Mouse (Mus musculus) urinary bladder, postnatal 10 days (tissue): ENCODE measurements around the gene Hsp90b1.
"Not testable (repeated sequence)": the region's sequence is repeated elsewhere in the genome, so short reads cannot be mapped to it uniquely, and the experiment has no call there.

ENCODE experiments used
- DNase-seq: peaks from one replicate; pipeline ENCODE4 v3.0.0; 2022; ENCODE audit warnings: low spot score

Hsp90b1 gene

DNA sequence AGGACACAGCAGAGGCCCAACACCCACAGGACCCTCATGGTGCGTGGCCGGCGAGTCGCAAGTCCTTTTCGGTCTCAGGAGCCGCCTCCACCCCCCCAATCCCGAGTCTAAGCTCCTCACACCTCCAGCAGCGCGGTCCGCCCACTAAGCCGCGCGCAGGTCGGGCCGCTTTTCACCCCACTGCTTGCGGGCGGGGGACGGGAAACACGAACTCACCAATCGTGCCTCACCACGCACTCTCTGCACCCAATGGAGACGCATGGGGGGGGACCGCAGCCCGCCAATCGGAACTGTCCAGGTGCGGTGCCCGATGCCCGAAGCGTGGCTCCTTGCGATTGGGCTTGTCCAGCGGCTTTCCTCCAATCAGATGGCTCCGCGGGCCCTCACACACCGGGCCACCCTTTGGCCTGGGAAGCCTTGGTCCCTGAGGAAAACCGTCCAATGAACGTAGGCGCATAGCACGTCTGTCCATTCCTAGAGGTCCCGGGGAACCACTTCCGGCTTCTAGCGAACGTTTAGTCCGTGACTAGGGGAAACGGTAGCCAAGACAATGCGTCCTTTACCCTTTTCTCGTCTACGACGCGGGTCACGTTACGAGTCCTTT, at the start of gene Hsp90b1, which contains the start of gene Ttc41:
Hsp90b1 (minus strand) TSS at position 192 of the 604 bp plus-strand sequence.
Ttc41 (plus strand) TSS at position 494 of the 604 bp plus-strand sequence.
- DNase-seq: peak; percentile 93

DNA sequence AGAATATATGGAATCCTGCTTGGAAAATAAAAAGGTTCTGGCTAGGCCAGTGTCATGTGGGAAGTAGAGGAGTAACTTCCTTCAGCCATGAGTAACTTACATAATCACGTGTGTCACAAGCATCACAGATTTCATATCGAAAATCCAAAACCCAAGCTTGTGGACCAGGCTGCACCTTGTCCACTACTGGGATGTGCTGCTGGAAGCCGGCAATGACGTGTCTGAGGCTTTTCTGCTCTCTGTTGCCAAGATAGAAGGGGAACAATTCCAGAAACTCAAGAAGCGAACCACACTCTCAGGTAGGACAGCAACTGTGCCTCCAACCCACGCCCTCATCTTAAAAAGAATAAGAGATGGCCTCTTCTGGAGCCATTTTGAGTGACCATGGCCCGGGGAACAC, 39.0 kb upstream of the Hsp90b1 start:
- no peak for DNase-seq

DNA sequence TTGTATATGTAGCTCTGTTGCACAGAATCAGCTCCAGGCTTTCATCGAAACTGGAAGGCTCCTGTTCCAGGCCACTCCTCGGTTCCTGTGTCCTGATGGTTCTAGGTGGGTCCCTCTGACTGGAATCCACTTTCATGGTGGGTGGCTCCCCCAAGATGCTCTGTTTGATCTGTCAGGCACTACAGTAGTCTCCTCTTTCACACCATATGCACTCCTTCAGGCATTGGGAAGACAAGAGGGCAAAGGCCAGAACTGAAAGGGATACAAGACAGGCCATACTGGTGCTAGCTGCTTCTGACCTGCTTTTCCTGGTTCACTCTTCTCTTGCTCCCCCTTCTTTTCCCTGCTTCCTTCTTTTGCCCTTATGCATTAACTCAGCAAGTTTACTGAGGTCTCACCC, 37.6 kb upstream of the Hsp90b1 start:
- no peak for DNase-seq

DNA sequence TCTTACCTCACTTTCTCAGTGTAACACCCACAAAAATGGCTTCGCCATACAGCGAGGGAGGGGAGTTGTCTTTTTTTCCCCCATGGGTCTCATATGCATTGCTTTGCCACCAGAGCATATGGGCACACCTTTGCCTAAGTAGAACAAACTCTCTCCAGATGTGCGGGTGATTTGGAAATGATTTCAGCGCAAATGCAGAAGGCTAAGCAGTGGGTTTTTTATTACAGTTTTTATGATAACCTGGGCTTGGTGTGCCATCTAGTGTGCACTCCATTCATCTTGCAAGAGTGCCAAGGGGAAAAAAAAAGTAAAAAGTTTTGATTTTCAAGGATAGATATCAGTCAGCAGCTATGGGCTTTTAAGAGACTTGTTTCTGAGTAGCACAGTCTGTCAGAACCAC, 29.7 kb upstream of the Hsp90b1 start:
- no peak for DNase-seq

DNA sequence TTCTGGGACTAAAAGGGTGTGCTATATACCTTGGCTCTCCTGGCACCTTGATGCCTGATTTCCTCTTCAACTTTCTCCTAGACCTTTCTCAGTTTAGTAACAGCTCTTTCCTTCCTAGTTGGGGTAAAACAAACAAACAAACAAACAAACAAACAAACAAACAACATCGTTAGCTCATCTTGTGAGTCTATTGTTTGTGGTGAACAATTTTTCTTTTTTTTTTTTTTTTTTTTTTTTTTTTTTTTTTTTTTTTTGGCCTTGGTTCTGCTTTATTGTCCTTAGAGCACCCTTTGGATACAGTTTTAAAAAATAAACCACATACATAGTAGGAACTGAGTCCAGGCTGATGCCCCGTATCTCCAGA, 26.2 kb upstream of the Hsp90b1 start:
- no peak for DNase-seq

DNA sequence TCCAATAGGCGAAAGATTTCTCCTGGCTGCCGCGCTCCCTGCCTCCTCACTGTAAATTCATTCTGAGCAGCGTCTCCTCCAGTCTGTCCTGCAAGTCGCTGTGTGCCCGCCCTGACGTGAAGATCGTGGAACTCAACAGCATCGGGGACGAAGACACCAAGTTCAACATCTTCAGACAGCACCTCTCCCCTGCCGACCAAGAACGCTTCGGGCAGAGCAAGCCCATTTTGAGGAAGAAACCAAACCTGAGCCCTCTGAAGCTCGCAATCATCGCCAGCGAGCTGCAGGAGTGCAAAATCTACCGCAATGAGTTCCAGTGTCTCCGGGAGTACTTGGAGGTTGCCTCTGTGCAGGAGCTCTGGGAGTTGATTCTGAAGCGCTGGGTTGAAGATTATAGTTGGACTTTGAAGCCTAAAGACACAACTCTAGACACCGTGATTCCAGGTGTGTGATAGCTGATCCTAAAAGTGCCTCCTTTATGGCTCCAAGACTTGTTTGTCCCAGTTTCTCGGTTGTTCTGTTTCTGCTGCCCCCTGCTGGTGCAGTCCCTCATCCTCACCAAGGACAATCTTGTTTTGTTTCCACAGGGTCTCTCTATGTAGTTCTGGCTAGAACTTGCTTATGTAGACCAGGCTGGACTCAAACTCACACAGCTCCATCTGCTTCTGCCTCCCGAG, 25.7 kb upstream of the Hsp90b1 start:
- peak; percentile 40 for DNase-seq

DNA sequence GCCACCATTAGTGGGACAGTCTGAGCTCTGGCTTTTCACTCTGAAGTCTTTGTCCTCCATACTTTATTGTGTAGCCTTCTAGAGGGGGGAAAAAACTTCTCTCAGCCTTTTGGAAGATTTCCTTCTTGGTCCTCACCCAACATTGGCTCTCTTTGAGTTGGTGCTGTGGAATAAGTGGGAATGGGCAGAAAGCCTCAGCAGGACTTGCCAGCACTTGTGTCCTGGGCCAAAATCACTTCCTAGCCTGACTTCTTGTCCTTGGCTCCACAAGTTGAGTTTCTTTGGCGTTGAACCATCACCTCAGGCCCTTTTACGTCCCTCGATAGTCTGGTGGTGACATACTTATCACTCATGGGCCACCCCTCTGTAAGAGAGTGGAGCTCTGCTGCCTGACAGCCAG, 22.9 kb upstream of the Hsp90b1 start:
- DNase-seq: no peak

DNA sequence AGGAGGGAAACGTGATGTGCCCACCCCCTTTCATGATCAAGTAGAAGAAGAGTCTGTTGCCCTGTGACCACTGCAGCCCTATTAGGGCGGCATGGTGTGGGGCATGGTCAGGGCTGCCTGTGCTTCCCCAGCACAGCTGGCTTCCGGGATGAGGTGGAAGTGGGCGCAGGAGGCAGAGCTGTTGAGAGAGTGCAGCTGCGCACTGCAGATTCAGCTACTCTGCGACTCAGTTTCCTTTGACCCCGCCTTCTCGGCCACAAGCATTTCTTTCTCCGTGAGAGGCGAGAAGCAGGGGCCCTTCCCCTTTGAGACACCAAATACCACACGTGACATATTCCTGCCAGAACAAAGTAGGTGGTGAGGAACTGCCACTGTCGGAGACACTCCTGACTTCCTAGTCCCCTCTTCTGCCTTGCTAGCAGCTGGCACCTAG, 22.3 kb upstream of the Hsp90b1 start:
- no peak for DNase-seq

DNA sequence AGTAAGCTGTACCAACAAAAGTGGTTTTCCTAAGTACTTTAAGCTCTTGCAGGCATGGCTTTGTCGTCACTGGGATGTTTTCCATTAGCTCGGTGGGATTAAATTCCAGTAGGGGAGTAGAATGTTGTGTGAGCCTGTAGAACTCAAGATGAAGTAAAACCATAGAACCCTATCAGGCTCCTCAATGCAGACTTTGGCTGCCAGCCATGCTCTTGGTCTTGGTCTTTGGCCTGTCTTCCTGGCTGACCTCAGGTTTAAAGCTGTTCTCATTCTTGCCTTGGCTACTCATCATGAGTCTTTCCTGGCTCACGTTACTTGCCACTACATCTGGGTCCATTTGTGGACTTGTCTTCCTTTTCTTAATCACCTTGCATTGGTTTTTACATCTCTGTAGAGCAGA, 6.8 kb upstream of the Hsp90b1 start:
- no peak for DNase-seq

DNA sequence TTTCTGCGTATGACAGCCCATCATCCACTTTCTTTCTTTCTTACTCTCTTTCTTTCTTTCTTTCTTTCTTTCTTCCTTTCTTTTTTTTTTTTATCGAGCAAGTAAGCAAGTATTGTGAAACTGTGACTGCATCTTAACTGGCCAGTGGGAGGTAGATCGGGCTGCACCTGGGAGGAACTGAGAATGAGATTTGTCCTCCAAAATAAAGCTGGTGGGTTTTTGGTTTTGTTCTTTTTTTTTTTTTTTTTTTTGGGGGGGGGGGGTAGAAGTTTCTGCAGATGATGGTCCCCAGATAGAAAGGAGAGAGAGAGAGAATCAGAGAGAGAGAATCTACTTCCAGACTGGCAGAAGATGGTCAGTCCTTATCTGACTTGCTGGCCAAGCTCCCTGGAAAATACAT, 1.8 kb upstream of the Hsp90b1 start:
- DNase-seq: no peak

DNA sequence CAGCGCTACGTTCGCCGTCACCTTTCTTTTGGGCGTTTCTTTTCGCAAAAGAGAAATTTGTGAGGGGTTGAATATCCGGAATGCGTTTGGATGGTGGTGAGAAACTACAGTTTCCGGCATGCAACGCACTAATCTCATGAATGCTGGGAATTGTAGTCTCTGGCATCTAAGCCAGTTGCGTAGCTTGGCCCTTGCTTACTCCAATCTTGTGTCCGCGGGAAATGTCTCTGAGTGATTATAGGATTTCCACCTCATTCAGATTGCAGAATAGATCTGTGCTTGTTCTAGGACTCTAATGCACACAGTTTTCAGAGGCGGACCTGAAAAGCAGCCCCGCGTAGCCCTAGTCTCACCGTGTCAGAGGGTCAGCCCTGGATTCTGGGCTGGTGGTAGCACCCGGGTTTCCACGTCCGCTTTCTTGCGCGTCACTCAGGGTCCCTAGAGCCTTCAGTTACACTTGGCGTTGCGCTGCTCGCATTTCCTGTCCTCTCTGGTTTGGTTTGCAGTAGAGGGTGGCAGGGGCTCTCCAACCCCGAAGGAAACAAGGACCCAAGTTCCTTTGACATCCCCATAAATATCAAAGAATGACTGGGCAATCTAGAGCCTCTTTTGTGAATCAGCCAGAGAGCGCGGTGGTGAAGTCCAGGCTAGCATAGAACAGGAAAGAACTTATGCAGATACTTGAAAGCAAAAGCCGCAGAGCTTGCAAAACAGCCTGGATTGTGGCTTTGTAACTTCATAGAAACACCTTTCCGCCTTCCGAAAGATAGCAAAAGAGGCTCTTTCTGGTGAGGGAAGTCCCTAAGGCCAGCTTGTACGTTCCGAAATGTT, 828 bp upstream of the Hsp90b1 start:
- no peak for DNase-seq

DNA sequence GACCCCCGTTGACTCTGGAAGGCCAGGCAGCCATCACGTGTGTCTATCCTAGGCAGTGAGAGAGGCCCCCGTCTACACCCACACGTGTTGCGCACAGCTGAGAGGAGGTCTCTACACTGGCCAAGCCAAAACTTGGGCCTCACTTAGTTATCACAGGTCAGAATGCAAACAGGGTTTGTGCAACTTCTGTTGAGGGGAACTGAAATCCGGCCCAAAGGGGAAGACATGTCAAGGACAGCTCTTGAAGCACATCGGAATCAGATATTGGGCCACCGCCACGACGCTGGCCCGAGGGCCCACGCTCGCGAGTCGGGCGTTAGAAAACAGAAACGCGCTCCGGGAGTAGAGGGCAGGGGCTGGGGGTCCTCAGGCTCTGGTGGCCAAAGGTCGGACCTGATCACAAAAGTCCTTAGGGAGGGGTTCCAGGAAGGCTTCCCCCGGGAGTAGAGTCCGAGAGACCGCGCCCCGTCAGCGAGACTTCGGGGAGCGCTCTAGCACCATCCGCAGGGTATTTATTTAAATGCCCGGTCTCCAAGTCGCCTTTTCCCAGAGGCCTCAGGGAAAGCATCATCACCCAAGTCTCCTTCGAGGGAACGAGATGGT, 619 bp downstream of the Hsp90b1 start:
- no peak for DNase-seq

DNA sequence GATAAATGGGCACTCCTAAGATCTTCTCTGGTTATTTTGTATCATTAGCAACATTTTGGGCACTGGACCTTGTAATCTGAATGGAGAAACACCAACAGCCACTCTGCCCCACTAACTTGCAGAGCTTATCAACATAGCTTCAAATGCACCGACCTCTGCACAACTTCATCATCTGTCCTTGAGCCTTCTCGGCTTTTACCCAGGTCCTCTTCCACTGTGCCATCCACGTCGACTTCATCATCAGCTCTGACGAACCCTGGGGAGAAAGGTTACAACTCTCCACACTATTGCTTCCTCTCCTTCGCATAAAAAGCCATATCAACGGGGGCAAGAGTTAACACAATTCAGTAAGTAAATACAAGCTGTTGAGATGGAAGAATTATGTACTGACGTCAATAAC, 1.2 kb downstream of the Hsp90b1 start:
- no peak for DNase-seq

DNA sequence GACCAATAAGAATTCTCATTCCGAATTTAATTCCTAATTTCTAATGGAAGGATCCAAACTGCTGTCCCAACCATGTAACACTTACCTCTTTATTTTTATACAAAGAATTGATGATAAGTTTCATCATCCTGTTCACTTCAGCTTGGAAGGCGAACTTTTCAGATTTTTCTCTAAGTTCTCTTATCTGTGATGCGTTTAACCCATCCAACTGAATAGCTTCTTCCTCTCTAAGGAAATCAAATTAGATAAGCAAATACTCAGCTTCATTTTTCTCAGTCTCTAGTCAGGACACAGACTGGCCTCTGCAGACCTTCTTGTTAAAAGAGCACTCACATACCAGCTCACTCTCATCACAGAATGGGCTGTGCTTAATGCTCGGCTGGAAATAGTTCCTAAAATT, 1.9 kb downstream of the Hsp90b1 start:
- no peak for DNase-seq

DNA sequence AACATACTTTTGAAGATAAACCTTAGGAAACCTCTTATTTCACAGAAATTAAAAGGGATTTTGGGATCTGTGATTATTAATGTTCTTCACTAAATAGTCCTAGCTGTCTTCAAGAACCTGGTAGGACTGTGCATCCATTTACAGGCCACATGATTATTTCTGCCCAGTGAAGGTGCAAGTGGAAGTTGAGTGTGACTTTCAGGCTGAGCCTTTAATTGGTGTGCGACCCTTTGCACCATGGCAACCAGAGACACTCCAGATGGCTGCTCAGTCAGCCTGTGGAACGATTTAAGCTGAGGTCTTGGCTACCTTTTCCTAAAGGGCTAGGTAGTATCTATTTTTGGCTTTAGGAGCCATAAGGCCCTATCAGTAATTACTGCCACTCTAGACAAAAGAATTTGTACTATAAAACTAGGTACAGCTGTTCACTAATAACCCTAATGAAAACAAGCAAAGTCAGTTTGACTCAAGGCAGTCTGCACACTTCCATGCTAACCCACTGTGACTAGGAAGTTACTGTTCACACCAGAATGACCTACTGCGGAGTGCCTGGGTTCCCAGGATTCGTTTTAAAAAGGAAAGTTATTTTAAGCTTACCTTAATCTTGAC, 2.9 kb downstream of the Hsp90b1 start:
- no peak for DNase-seq

DNA sequence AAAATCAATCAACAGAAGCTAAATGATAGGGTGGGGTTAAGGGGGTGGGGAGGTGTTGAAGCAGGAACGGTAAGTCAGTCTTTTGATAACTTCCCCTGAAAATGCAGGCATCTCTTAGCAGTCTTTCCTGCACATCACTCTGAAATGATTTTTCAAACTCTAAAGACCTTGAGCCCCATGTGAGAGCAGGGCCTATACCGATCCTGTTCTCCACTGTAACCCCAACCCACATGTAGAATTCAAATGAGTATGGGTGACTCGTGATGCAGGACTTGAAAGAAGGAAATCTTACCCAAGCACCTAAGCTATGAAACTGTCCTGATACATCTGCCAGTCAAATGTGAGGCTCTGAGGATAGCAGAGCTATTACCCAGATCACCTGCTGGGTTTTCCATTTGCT, 4.3 kb downstream of the Hsp90b1 start:
- DNase-seq: no peak

DNA sequence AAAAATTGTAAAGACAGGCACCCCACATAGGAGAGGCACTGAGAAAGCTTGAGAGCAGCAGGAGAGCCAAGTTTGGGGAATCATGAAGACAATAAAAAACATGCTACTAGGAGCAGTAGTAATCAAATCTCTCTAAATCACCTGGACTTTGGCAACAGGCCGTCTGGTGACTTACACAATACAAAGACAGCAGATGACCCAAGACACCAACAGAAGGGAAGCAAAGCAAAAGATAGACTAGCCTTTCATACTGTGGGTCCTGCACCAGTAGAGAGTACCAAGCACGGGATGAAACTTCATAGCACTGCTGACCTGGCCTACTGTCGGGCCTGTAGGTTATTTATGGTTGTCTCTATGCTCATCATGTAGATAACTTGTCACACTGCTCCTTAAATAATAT, 5.1 kb downstream of the Hsp90b1 start:
- no peak for DNase-seq

DNA sequence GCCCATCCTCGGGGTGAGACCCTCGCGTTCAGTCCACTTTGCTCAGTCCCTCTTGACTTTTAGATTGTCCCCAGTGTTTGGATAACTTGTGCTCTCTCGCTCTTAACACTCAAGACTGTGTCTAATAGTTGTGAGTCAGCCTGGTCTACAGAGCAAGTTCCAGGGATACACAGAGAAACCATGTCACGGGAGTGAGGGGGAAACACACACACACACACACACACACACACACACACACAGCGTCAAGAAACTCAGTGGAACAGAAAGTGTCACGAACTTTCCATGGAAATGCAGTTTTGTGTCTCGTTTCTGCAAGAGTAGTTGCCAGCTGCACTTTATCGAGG, 19.3 kb downstream of the Hsp90b1 start:
- DNase-seq: not testable (repeated sequence)

DNA sequence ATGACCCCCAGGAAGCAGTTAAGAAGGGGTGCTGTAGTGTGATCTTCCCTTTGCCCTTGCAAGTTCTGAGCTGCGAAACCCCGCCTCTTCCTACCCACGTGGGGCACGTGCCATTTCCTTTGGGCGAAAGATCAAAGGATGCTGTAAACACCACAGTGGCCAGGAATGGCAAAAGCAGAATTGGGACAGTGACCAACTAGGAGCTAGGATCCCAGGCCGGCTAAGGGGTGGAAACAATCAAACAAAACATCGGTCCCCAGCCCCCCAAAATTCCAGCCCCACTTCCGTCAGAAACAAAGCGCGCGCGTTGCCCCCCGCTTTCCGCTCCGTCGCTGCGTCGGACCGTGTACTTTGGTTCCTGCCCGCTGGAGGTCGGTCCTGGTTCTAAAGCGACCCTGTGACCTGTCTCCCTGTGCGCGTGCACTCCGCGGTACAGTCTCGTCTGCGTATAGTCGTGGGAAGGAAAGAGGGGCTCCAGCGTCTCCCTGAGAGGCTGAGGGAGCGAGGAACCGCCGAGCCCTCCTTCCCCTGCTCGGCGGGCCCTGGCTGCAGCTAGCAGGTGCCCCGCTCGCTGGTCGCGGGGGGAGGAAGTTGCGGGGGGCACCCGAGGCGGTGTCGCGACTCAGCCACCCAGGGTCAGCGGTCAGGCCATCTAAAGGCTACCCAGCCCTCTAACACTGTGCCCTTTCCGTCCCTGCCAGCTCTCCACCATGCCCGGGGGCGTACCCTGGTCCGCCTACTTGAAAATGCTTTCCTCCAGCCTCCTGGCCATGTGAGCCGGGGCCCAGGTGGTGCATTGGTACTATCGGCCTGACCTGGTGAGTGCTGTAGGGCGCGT, 19.9 kb downstream of the Hsp90b1 start:
- peak; percentile 26 for DNase-seq

DNA sequence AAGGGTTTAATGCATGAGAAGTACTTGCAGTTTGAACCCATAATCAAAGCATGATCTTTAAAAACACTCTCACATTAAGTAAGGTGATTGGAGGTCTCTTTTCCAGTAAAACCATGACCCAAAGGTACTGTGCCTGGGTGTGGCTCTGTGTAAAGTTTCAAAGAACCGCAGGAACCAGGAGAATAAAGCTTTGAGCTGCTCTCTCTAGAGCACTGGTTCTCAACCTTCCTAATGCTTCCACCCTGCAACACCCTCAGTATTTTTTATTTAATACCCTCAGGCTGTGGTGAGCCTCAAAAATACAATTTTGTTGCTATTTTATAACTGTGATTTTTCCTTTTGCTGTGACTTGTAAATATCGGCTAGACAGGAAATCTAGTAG, 20.5 kb downstream of the Hsp90b1 start:
- not testable (repeated sequence) for DNase-seq

DNA sequence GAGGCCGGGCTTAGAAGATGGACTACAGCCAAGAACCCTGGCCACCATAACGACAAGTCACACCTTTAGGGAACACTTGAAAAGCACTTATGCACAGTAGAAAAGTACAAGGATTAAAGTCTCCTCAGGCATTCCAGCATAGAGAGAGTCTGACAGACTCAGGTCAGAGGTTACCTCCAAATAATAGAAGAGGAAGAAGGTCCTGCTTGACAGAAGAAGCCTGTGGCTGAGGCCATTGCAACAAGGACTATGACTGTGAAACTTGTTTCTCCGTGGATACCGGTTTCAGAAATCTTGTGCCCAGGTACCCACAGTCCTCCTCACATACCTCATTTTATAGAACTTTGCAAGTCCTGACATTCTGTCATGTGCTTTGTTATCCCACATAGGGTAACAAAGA, 34.8 kb downstream of the Hsp90b1 start:
- DNase-seq: not testable (repeated sequence)
